Mouse (Mus musculus): ENCODE data around the gene Tkt. TPM values are rescaled to one million over a fixed set of nuclear protein-coding genes. Genes with fewer than 3 reads are reported as not detected.

Gene Tkt
- 170 to 180 TPM (median 172 TPM) in 4 replicates for total RNA-seq (2023; ENCODE audit: inconsistent age)

GRCm38 (mm10) chr14:30548131-30548720, at the start of gene Tkt:
Gene Tkt, plus strand, starts transcription at chr14:30548359.

Other genes with a start within 250 kb of the Tkt start
- 48.8 to 60.5 TPM (median 57.1 TPM) in 4 replicates for gene Dcp1a, start 68.8 kb upstream of the Tkt start, total RNA-seq (2023; ENCODE audit: inconsistent age)
- 5.2 to 6.4 TPM (median 5.7 TPM) in 4 replicates for gene Cacna1d, start 56.9 kb upstream of the Tkt start, total RNA-seq (2023; ENCODE audit: inconsistent age)
- 464 to 482 TPM (median 469 TPM) in 4 replicates for gene Prkcd, start 77.9 kb downstream of the Tkt start, total RNA-seq (2023; ENCODE audit: inconsistent age)
- gene Rft1, start 106.0 kb downstream of the Tkt start, total RNA-seq (2023; ENCODE audit: inconsistent age) = 14.8 to 20.9 TPM (median 16.6 TPM) in 4 replicates
- gene Sfmbt1, start 166.5 kb downstream of the Tkt start, total RNA-seq (2023; ENCODE audit: inconsistent age) = 18.5 to 20.3 TPM (median 18.8 TPM) in 4 replicates

Measured in B cell, adult (primary cell).